Mouse (Mus musculus) lung, embryonic 14.5 days (tissue): ENCODE measurements at regions not wholly inside any gene's neighbourhood (a gene's known extent, or its start where the extent isn't known, plus 50 kb on each side); places are given as distances from the start of the nearest gene placed in this dataset.

ENCODE experiments used
- ATAC-seq: fragments of 200-750 bp; cut with Nextera tagmentation; 2 replicates; pipeline ENCODE4 v1.8.0; 2017; ENCODE audit warnings: mild to moderate bottlenecking, moderate TSS enrichment, moderate library complexity; ENCODE audit not compliant: insufficient read depth
- DNase-seq: peaks from one replicate; pipeline ENCODE4 v3.0.0-alpha.2; 2015
- H3K27ac ChIP-seq: fragments of 300-500 bp; sonication (generic); 2 replicates; pipeline ENCODE4 v1.5.1; 2014; ENCODE audit warnings: low read depth, mild to moderate bottlenecking, moderate library complexity
- H3K27me3 ChIP-seq: fragments of 300-500 bp; sonication (generic); 2 replicates; pipeline ENCODE4 v1.6.1; 2014; ENCODE audit warnings: low read length, control low read depth; ENCODE audit not compliant: insufficient read depth
- H3K36me3 ChIP-seq: fragments of 300-500 bp; sonication (generic); 2 replicates; pipeline ENCODE4 v1.6.1; 2014; ENCODE audit warnings: control low read depth; ENCODE audit not compliant: insufficient read depth
- H3K4me1 ChIP-seq: fragments of 300-500 bp; sonication (generic); 2 replicates; pipeline ENCODE4 v1.6.1; 2014; ENCODE audit warnings: antibody characterized with exemption, control low read depth; ENCODE audit not compliant: insufficient read depth
- H3K4me2 ChIP-seq: fragments of 300-500 bp; sonication (generic); 2 replicates; pipeline ENCODE4 v1.6.1; 2014; ENCODE audit warnings: mild to moderate bottlenecking
- H3K4me3 ChIP-seq: fragments of 300-500 bp; sonication (generic); 2 replicates; pipeline ENCODE4 v1.5.1; 2014; ENCODE audit warnings: low read depth, low read length
- H3K9ac ChIP-seq: fragments of 300-500 bp; sonication (generic); 2 replicates; pipeline ENCODE4 v1.6.1; 2014
- H3K9me3 ChIP-seq: fragments of 300-500 bp; sonication (generic); 2 replicates; pipeline ENCODE4 v1.6.1; 2016; ENCODE audit warnings: low read depth, low read length, control low read depth
- CTCF ChIP-seq: IDR thresholded peaks from 2 replicates; pipeline ENCODE4 v1.5.1; 2016; ENCODE audit warnings: antibody characterized with exemption, low read depth
- WGBS: fragments of 180-500 bp; shearing (Covaris S2); extraction: QIAGEN DNeasy Blood & Tissue Kit; methylation state at CpG from one replicate; pipeline ENCODE4 v1.1.7; 2014; 5-methylcytosine and 5-hydroxymethylcytosine counted together

DNA sequence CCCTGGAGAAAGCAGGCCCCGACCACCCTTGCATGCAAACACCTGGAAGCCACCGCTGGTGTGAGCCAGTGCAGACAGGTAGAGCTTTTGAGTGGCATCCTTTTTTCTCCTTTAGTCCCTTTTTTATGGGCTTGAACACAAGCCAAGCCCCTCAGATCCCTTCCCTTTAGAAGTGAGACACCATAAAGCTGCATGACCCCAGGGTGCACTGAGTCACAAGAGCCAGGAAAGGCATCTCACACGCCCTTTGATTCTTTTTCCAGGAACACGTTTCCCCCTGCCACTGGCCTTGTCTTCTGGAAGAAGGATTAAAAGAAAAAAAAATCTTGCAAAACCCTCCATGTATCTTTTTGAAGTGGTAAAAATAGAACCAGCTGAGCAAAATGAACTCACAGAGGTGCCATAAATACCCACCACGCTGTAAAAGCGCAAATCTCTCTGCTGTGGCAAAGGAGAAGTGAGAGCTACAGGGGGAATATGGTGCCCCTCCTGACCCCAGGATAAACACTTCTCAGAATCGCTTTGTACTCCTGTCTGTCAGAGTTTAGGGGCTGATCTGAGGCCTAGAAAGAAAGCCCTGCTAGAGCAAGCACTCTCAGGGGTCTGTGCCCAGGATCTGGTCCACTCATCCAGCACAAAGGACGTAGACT, 222.1 kb upstream of the Cxcl12 start:
- no peaks in the 10 kb centered on the region for H3K4me1 ChIP-seq
- no peak for TF ChIP-seq CTCF
- DNase-seq = no peak
- H3K9me3 ChIP-seq = no peaks in the 10 kb centered on the region
- no peak overlapping the region for H3K4me2 ChIP-seq
- WGBS = 40% methylated on average over 8 of the region's 8 CpGs
- no peak overlapping the region for H3K4me3 ChIP-seq
- no peak overlapping the region for H3K9ac ChIP-seq
- no peak overlapping the region for H3K27ac ChIP-seq
- H3K36me3 ChIP-seq = no peaks in the 10 kb centered on the region
- no peak for ATAC-seq
- H3K27me3 ChIP-seq = no peaks in the 10 kb centered on the region

DNA sequence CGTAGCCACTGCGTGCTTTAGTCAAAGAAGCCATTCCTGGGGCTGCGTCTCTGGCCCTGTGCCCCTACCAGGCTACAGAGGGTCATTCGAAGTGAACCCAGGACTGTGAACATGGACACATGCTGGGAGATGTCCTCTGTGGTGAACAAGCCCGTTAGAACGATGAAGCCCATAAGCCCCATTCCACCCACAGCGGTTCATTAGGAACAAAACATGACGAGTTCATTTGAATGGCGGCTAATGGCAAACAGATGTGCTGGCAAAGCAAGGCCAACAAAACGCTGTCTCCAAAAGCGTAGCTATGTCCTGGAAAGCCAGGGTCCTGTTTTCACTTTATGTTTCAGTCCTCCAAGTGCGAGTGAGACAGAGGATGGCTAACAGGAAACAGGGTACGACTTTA, 208.7 kb upstream of the Cxcl12 start:
- H3K4me3 ChIP-seq = no peak overlapping the region
- ATAC-seq = no peak
- no peak overlapping the region for H3K4me2 ChIP-seq
- H3K27me3 ChIP-seq = no peaks in the 10 kb centered on the region
- no peaks in the 10 kb centered on the region; the same call in 1 of the 2 replicates for H3K4me1 ChIP-seq
- no peak overlapping the region for H3K27ac ChIP-seq
- H3K9ac ChIP-seq = no peak overlapping the region
- TF ChIP-seq CTCF = no peak
- H3K9me3 ChIP-seq = no peaks in the 10 kb centered on the region
- 78% methylated on average over 13 of the region's 13 CpGs for WGBS
- peak; percentile 32 for DNase-seq
- H3K36me3 ChIP-seq = no peaks in the 10 kb centered on the region

DNA sequence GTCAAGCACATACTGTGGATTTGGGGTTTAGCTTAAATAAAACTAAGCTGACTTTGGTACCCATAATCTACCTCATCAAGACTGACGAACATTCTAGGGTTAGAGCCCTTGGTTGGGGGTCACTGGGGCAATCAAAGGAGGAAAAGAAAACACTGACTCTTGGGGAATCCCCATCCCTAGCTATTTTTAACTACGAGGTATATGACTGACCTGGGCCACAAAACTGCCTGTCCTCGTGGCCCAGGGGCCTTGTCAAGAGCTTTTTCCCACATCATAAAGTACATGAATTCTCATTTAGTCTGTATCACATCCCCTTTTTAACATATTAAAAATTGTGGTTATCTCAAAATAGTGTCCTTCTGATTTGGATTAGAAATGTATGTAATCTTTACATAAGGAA, 207.7 kb upstream of the Cxcl12 start:
- whole genome bisulfite sequencing = 44% methylated on average over 3 of the region's 3 CpGs
- H3K27me3 ChIP-seq = no peaks in the 10 kb centered on the region
- H3K4me2 ChIP-seq = no peak overlapping the region
- H3K36me3 ChIP-seq = no peaks in the 10 kb centered on the region
- H3K9me3 ChIP-seq = no peaks in the 10 kb centered on the region
- ATAC-seq (no peak), DNase-seq (no peak)
- H3K9ac ChIP-seq = no peak overlapping the region
- no peak for TF ChIP-seq CTCF
- no peak overlapping the region for H3K27ac ChIP-seq
- no peaks in the 10 kb centered on the region; the same call in 1 of the 2 replicates for H3K4me1 ChIP-seq
- H3K4me3 ChIP-seq = no peak overlapping the region

DNA sequence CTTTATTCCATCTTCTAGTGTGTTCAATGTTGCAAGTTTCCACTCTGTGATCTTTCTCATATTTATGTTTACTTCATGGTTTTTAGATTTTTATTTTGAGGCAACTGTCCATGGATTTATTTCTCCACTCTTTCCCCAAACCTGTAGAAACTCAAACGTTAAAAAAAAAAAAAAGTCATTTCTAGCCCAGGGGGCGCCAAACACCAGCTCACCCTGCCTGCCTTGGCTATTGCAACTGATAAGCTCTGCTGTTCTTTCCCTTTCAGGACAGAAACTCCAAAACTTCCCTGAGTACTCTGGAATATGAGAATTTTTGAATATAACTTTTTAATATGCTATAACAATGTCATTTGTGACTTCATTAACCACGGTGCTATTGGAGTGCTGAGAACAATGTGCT, 201.9 kb upstream of the Cxcl12 start:
- Histone ChIP-seq H3K4me1 (no peaks in the 10 kb centered on the region), H3K27ac (no peak overlapping the region), H3K9ac (no peak overlapping the region), H3K9me3 (no peaks in the 10 kb centered on the region), H3K4me3 (no peak overlapping the region), H3K4me2 (no peak overlapping the region), H3K27me3 (no peaks in the 10 kb centered on the region), H3K36me3 (no peaks in the 10 kb centered on the region)
- TF ChIP-seq CTCF = peak; percentile 59
- ATAC-seq = no peak
- 24% methylated on average over 3 of the region's 3 CpGs for WGBS
- peak; percentile 61 for DNase-seq

DNA sequence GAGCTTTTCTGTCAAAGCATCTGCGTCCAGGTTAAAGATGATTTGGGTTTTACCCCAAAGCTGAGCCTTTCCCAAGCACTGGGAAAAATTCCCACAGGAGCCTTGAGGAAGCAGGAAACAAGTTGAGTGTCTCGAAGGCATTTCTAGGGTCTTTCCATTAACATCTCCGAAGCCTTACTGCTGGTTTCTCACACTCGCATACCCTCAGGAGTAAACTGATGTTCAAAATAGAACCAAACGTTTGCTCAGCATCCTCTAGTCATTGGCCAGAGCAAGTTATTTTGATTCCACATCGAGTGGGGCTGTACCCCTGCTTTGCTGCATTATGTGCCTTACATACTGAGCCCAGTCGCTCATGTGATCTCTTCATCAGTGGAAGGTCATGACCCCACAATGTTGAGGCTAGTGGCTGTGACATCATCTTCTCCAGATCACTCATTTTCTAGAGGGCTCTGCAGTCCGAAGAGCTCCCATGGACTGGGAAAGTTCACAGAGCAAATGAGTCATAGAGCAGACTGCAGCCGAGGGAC, 198.9 kb upstream of the Cxcl12 start:
- Histone ChIP-seq H3K4me3 (no peak overlapping the region), H3K4me2 (no peak overlapping the region), H3K9me3 (no peaks in the 10 kb centered on the region), H3K4me1 (no peaks in the 10 kb centered on the region), H3K27me3 (no peaks in the 10 kb centered on the region), H3K36me3 (no peaks in the 10 kb centered on the region), H3K9ac (no peak overlapping the region), H3K27ac (no peak overlapping the region)
- no peak for DNase-seq
- TF ChIP-seq CTCF = no peak
- 47% methylated on average over 9 of the region's 9 CpGs for WGBS
- no peak for ATAC-seq

DNA sequence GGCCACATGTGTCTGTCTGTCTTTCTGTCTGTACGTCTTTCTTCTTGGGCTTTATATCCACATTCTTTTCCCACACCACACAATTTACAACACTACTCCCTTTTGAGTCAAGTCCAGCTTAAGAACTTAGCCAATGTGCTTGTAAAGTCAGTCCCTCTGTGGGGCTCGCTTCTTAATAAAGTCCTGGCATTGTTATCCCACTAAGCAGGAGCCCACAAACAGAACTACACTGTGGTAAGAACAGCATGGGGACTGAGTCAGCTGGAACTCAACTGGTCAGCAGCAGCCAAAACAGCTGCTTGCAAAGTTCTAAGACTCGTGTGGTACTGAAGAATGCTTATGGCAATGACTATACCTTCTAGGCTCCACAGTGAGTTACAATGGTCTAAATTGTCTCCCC, 193.5 kb upstream of the Cxcl12 start:
- Histone ChIP-seq H3K4me1 (no peaks in the 10 kb centered on the region), H3K4me2 (no peak overlapping the region), H3K27ac (no peak overlapping the region), H3K9ac (no peak overlapping the region), H3K36me3 (no peaks in the 10 kb centered on the region), H3K4me3 (no peak overlapping the region), H3K9me3 (no peaks in the 10 kb centered on the region), H3K27me3 (no peaks in the 10 kb centered on the region)
- DNase-seq (no peak), ATAC-seq (no peak)
- no peak for TF ChIP-seq CTCF
- WGBS = 77% methylated on average over 3 of the region's 3 CpGs

DNA sequence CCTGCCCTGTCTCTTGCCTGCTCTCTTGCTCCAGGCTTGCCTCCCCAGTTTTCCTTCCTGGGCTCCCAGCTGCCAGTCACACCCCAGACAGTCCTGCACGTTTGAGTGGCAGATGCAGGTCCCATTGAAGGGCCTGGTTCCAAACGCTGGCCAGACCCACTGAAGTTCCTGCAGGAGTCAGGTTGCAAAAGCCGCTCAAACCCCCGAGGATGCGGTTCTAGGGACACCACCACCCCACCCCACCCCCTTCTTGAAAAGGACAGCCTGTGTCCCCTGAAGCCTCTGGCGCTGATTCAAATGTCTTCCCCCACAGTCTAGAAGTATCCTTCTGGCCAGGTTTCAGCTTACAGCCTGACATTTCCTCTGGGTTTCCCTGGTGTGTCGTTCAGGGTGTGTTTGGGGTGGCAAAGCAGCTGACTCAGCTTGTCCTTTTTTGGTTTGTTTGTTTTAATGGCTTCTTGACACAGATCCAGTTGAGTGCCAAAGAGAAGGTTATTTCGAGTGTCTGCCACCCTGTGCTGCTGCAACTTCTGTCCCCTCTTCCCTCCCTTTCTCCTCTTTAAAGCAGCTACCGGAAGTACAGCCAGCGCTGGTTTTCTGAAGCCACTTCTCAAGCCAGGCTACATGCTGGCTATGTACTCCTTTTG, 187.9 kb upstream of the Cxcl12 start:
- DNase-seq = peak; percentile 76
- no peaks in the 10 kb centered on the region for H3K9me3 ChIP-seq
- H3K27ac ChIP-seq = peak overlapping the region; percentile 5; the same call in 1 of the 2 replicates
- no peaks in the 10 kb centered on the region for H3K36me3 ChIP-seq
- H3K4me2 ChIP-seq = peak overlapping the region; percentile 37
- ATAC-seq = peak; percentile 83
- TF ChIP-seq CTCF = no peak
- peak overlapping the region; percentile 10; the same call in 1 of the 2 replicates for H3K9ac ChIP-seq
- no peaks in the 10 kb centered on the region for H3K4me1 ChIP-seq
- under 1% methylated on average over 10 of the region's 10 CpGs for WGBS
- H3K27me3 ChIP-seq = no peaks in the 10 kb centered on the region
- no peak overlapping the region for H3K4me3 ChIP-seq
